Mouse (Mus musculus) small intestine, adult 2 months (tissue): Measurements from ENCODE around the gene Aspg. TPM values are rescaled to one million over a fixed set of nuclear protein-coding genes. Genes with fewer than 3 reads are reported as not detected.
A peak's percentile ranks its signal among the peaks of the same experiment; 100 is the strongest.

Source experiments
- H3K27ac ChIP-seq: fragments of 200-500 bp; 2 replicates; pipeline ENCODE4 v1.5.1; 2012; ENCODE audit warnings: low read depth, low read length, control low read depth, inconsistent platforms; ENCODE audit not compliant: insufficient read depth
- H3K27me3 ChIP-seq: fragments of 200-500 bp; 2 replicates; pipeline ENCODE4 v1.6.1; 2012; ENCODE audit warnings: mild to moderate bottlenecking, moderate library complexity, low read length, inconsistent platforms; ENCODE audit not compliant: control insufficient read depth, insufficient read depth
- H3K36me3 ChIP-seq: fragments of 200-500 bp; 2 replicates; pipeline ENCODE4 v1.6.1; 2012; ENCODE audit warnings: mild to moderate bottlenecking, low read length, control low read depth, inconsistent platforms; ENCODE audit not compliant: control insufficient read depth, insufficient read depth
- H3K4me1 ChIP-seq: fragments of 200-500 bp; 2 replicates; pipeline ENCODE4 v1.6.1; 2012; ENCODE audit warnings: low read length, inconsistent platforms, mixed read lengths; ENCODE audit not compliant: control insufficient read depth, insufficient read depth, insufficient read length
- H3K4me3 ChIP-seq: fragments of 200-500 bp; 2 replicates; pipeline ENCODE4 v1.5.1; 2012; ENCODE audit warnings: low read depth, mild to moderate bottlenecking, control low read depth, inconsistent platforms, low read length, moderate library complexity
- CTCF ChIP-seq: fragments of 200-500 bp; IDR thresholded peaks from 2 replicates; pipeline ENCODE4 v1.5.1; 2012; ENCODE audit warnings: low read depth, mild to moderate bottlenecking, control low read depth, inconsistent platforms, low read length, moderate library complexity, mixed read lengths; ENCODE audit not compliant: insufficient replicate concordance, insufficient read length; ENCODE audit errors: extremely low read depth
- POLR2A ChIP-seq: fragments of 200-500 bp; IDR thresholded peaks from 2 replicates; pipeline ENCODE4 v1.6.1; 2012; ENCODE audit warnings: low read depth, mild to moderate bottlenecking, control low read depth, inconsistent platforms, low read length, moderate library complexity
- WGBS: fragments of 180-500 bp; shearing (Covaris S2); methylation state at CpG from one replicate; pipeline ENCODE4 v1.1.7; 2018; 5-methylcytosine and 5-hydroxymethylcytosine counted together
- polyA plus RNA-seq: library from polyadenylated mRNA; depleted of rRNA; stranded (reverse); fragments of >200 nt; gene quantifications from 2 replicates; pipeline ENCODE4 v1.2.3, GENCODE M21; 2012; rRNA removed

Aspg gene
- polyA plus RNA-seq: 2.4 and 14.5 TPM in 2 replicates

- no peaks in the 10 kb centered on the region for H3K27me3 ChIP-seq
- no peak within 1 kb of the TSS for H3K27ac ChIP-seq
- WGBS: 3% methylated on average over 14 of the region's 14 CpGs
- TF ChIP-seq POLR2A: 0 out of 2 replicates have a peak, but pooled peaks have one; percentile 16
- TF ChIP-seq CTCF: no peak
- no peaks in the 10 kb centered on the region for H3K36me3 ChIP-seq
- peak within 1 kb of the TSS; percentile 44 for H3K4me3 ChIP-seq
- peaks cover 22% of the 10 kb centered on the region for H3K4me1 ChIP-seq
Observed at GRCm38 (mm10) chr12:112106541-112106971, at the start of gene Aspg. Aspg (plus strand) TSS chr12:112106679.

- Histone ChIP-seq H3K4me3 (no peak overlapping the region), H3K27ac (no peak overlapping the region), H3K36me3 (no peaks in the 10 kb centered on the region), H3K4me1 (peaks cover 9% of the 10 kb centered on the region), H3K27me3 (no peaks in the 10 kb centered on the region)
- WGBS: 2% methylated on average over 6 of the region's 6 CpGs
- TF ChIP-seq CTCF (peak; percentile 82; the same call in 1 of the 2 replicates), POLR2A (no peak)
Observed at GRCm38 (mm10) chr12:112077651-112078050, 28.8 kb upstream of the Aspg start.

- Histone ChIP-seq H3K27ac (no peak overlapping the region), H3K27me3 (no peaks in the 10 kb centered on the region), H3K4me3 (no peak overlapping the region), H3K36me3 (no peaks in the 10 kb centered on the region), H3K4me1 (peaks cover 9% of the 10 kb centered on the region)
- 76% methylated on average over 8 of the region's 8 CpGs for WGBS
- no peak for TF ChIP-seq POLR2A
- TF ChIP-seq CTCF: no peak
Observed at GRCm38 (mm10) chr12:112079911-112080310, 26.6 kb upstream of the Aspg start.

GRCm38 (mm10) chr12:112080911-112081310 lies 25.6 kb upstream of the Aspg start:
- TF ChIP-seq POLR2A (no peak), CTCF (no peak)
- peaks cover 9% of the 10 kb centered on the region for H3K4me1 ChIP-seq
- H3K27ac ChIP-seq: no peak overlapping the region
- H3K27me3 ChIP-seq: no peaks in the 10 kb centered on the region
- 95% methylated on average over 4 of the region's 4 CpGs for WGBS
- H3K4me3 ChIP-seq: no peak overlapping the region
- no peaks in the 10 kb centered on the region for H3K36me3 ChIP-seq

GRCm38 (mm10) chr12:112082241-112082640 lies 24.2 kb upstream of the Aspg start:
- Histone ChIP-seq H3K36me3 (no peaks in the 10 kb centered on the region), H3K27me3 (no peaks in the 10 kb centered on the region), H3K4me1 (peaks cover 9% of the 10 kb centered on the region), H3K4me3 (no peak overlapping the region), H3K27ac (no peak overlapping the region)
- WGBS: 14% methylated on average over 1 of the region's 1 CpGs
- TF ChIP-seq POLR2A (no peak), CTCF (no peak)

GRCm38 (mm10) chr12:112086250-112086649 lies 20.2 kb upstream of the Aspg start:
- Histone ChIP-seq H3K4me1 (peaks cover 4% of the 10 kb centered on the region; the same call in 1 of the 2 replicates), H3K36me3 (no peaks in the 10 kb centered on the region), H3K27ac (no peak overlapping the region), H3K4me3 (no peak overlapping the region), H3K27me3 (no peaks in the 10 kb centered on the region)
- 91% methylated on average over 3 of the region's 3 CpGs for WGBS
- TF ChIP-seq CTCF (no peak), POLR2A (no peak)

- Histone ChIP-seq H3K27me3 (no peaks in the 10 kb centered on the region), H3K27ac (no peak overlapping the region), H3K4me1 (no peaks in the 10 kb centered on the region), H3K4me3 (no peak overlapping the region), H3K36me3 (no peaks in the 10 kb centered on the region)
- WGBS: 73% methylated on average over 6 of the region's 6 CpGs
- TF ChIP-seq POLR2A (no peak), CTCF (no peak)
Observed at GRCm38 (mm10) chr12:112086726-112087125, 19.8 kb upstream of the Aspg start.
